Comparison of ENCODE assay signal across 9 mouse cellular contexts in the genomic region with DNA sequence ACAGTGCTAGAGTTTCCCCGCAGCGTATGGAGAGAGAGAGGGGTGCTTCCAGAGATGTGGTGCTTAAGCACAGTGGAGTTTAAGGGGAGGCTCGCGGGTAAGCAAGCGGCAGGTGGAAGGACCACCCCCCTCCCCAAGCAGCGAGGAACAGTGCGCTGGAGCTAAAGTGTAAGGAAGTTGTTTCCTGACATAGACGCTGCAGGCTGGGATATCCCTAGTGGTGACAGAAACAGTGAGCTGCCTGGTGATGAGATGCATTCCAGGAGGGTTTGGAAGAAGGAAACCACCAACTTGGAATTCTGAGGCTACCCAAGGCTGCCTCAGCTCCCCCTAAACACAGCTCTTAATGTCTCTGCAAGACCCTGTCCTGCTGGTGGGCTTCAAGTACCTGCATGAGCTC. TPM values are rescaled to one million over a fixed set of nuclear protein-coding genes. Genes with fewer than 3 reads are reported as not detected.
DNase-seq lines count a peak whose midpoint lies in the region; ATAC-seq and TF ChIP-seq lines count a peak whose summit lies in the region.
"Had no signal": no experiment of that assay in that cellular context is flagged by ENCODE, and none has a peak within 500 bp of the region (broad histone marks: within the 10 kb centered on the region; RNA-seq: fewer than 3 reads in every experiment).

No protein-coding gene starts in this region.

- TF ChIP-seq CTCF in heart, adult 2 months (IDR thresholded peaks at IDR 0.05) = no peak
- no peak for TF ChIP-seq CTCF in heart, postnatal 0 days (IDR thresholded peaks at IDR 0.05; ENCODE audit: low read depth)
- no peak for TF ChIP-seq CTCF in liver, postnatal 0 days (IDR thresholded peaks at IDR 0.05; ENCODE audit: low read depth)

- no peak overlapping the region for H3K27ac ChIP-seq in heart, adult 2 months
- H3K27ac ChIP-seq in heart, postnatal 0 days (ENCODE audit: low read depth) = no peak overlapping the region
- H3K27ac ChIP-seq in liver, postnatal 0 days (ENCODE audit: low read depth) = no peak overlapping the region

- peak overlapping the region; percentile 13; the same call in 1 of the 2 replicates for H3K4me3 ChIP-seq in heart, adult 2 months
- peak overlapping the region; percentile 20 for H3K4me3 ChIP-seq in heart, postnatal 0 days (ENCODE audit: low read depth, low read length)
- H3K4me3 ChIP-seq in liver, postnatal 0 days (ENCODE audit: low read depth, low read length) = no peak overlapping the region

- ATAC-seq in heart, postnatal 0 days (ENCODE audit: insufficient read depth, low read depth) = no peak
- no peak for ATAC-seq in liver, postnatal 0 days
- ATAC-seq in megakaryocyte-erythroid progenitor cell, adult 5-6 weeks (replicated peaks; ENCODE audit: low FRiP score, low TSS enrichment, poor library complexity, severe bottlenecking) = no peak
- no peak for ATAC-seq in activated CD4-positive, CD25-positive, alpha-beta regulatory T cell, adult 4 months

- peak overlapping the region; percentile 49 for H3K4me2 ChIP-seq in heart, postnatal 0 days (ENCODE audit: low read depth, low read length)
- peak overlapping the region; percentile 50 for H3K4me2 ChIP-seq in liver, postnatal 0 days (ENCODE audit: low read depth, low read length)

- TF ChIP-seq POLR2A in heart, adult 2 months (IDR thresholded peaks at IDR 0.05; ENCODE audit: insufficient read depth, low read depth, low read length) = no peak

- no peaks in the 10 kb centered on the region for H3K4me1 ChIP-seq in heart, adult 2 months (ENCODE audit: control insufficient read depth, insufficient read depth, low read length)
- H3K4me1 ChIP-seq in heart, postnatal 0 days (ENCODE audit: control insufficient read depth, insufficient read depth) = 0 out of 2 replicates have a peak, but pooled peaks cover 3% of the 10 kb centered on the region
- peaks cover 6% of the 10 kb centered on the region for H3K4me1 ChIP-seq in liver, postnatal 0 days (ENCODE audit: insufficient read depth)

- intact Hi-C loops in heart, adult 2 months (cut with DNase I) = no loop called here

- WGBS in heart, adult 2 months = 1% methylated on average over 8 of the region's 8 CpGs
- 1% methylated on average over 8 of the region's 8 CpGs for WGBS in heart, postnatal 0 days
- 3% methylated on average over 8 of the region's 8 CpGs for WGBS in liver, postnatal 0 days (ENCODE audit: insufficient replicate concordance)

- no peak for DNase-seq in heart, adult 2 months
- DNase-seq in heart, adult 18-20 months = no peak
- DNase-seq in Muller cell, postnatal 12 days (ENCODE audit: inconsistent ontology term) = peak; percentile 34
- no peak for DNase-seq in heart, postnatal 0 days (ENCODE audit: low spot score)
- no peak for DNase-seq in liver, postnatal 0 days
- no peak for DNase-seq in cerebellum, adult 9-10 months

- H3K36me3 ChIP-seq in heart, adult 2 months (ENCODE audit: control insufficient read depth, insufficient read depth, low read length) = no peaks in the 10 kb centered on the region
- H3K36me3 ChIP-seq in heart, postnatal 0 days (replicated peaks; ENCODE audit: control insufficient read depth, insufficient read depth, low read length) = no peaks in the 10 kb centered on the region
- H3K36me3 ChIP-seq in liver, postnatal 0 days (replicated peaks; ENCODE audit: insufficient read depth, low read length) = no peaks in the 10 kb centered on the region

- H3K9me3 ChIP-seq in heart, postnatal 0 days (replicated peaks; ENCODE audit: control insufficient read depth, low read length) = no peaks in the 10 kb centered on the region
- H3K9me3 ChIP-seq in liver, postnatal 0 days (ENCODE audit: low read length) = no peaks in the 10 kb centered on the region

- H3K9ac ChIP-seq in heart, adult 2 months (ENCODE audit: low read depth, low read length) = no peak overlapping the region
- no peak overlapping the region for H3K9ac ChIP-seq in heart, postnatal 0 days (replicated peaks; ENCODE audit: low read depth, low read length)
- H3K9ac ChIP-seq in liver, postnatal 0 days (replicated peaks) = no peak overlapping the region

- H3K79me2 ChIP-seq in heart, adult 2 months (replicated peaks; ENCODE audit: control insufficient read depth, insufficient read depth, low read length) = no peaks in the 10 kb centered on the region

- no peak for TF ChIP-seq EP300 in heart, adult 2 months (IDR thresholded peaks at IDR 0.05; ENCODE audit: insufficient read depth, low read depth, low read length)
- TF ChIP-seq EP300 in heart, postnatal 0 days (IDR thresholded peaks at IDR 0.05; ENCODE audit: low read depth) = no peak
- TF ChIP-seq EP300 in liver, postnatal 0 days (IDR thresholded peaks at IDR 0.05; ENCODE audit: low read depth) = no peak

- peaks cover 7% of the 10 kb centered on the region for H3K27me3 ChIP-seq in heart, adult 2 months (ENCODE audit: control insufficient read depth, insufficient read depth, low read length)
- peaks cover 38% of the 10 kb centered on the region for H3K27me3 ChIP-seq in heart, postnatal 0 days (ENCODE audit: control insufficient read depth, insufficient read depth, low read length)
- peaks cover 29% of the 10 kb centered on the region for H3K27me3 ChIP-seq in liver, postnatal 0 days (ENCODE audit: insufficient read depth, low read length)

RNA-seq across cellular contexts. Expression of a gene that starts 43.2 kb away (rescaled TPM):
- total RNA-seq in heart, adult 2 months (2021) = not detected
- 0.06 TPM in 1 of 2 replicates, not detected in the other for polyA plus RNA-seq in heart, adult 2 months (2012; rRNA removed)
- total RNA-seq in heart, adult 18-20 months (2021) = not detected
- 0.42 and 0.73 TPM in 2 replicates for total RNA-seq in heart, postnatal 0 days (2014; rRNA removed; ENCODE audit: low replicate concordance)
- not detected in 2 replicates for polyA plus RNA-seq in heart, postnatal 0 days (2015; fragmentation: Nextera tagmentation; extraction: Ambion mirVana)
- not detected in 2 replicates for polyA plus RNA-seq in liver, postnatal 0 days (2015; fragmentation: Nextera tagmentation; extraction: Ambion mirVana)
- total RNA-seq in megakaryocyte-erythroid progenitor cell, adult 5-6 weeks (2014; fragmentation: Nextera tagmentation) = not detected in 2 replicates
- not detected in 2 replicates for total RNA-seq in megakaryocyte-erythroid progenitor cell, adult 5-6 weeks (2017)
- not detected for polyA plus RNA-seq in activated CD4-positive, CD25-positive, alpha-beta regulatory T cell, adult 4 months (2017; shearing (Covaris generic))
- polyA plus RNA-seq: C2C12 had no signal

RNA-seq across cellular contexts. Expression of a gene that starts 53.4 kb away (rescaled TPM):
- total RNA-seq in heart, adult 2 months (2021) = 1 to 10 TPM; 4.1 to 4.7 TPM
- 15.0 and 21.4 TPM in 2 replicates for polyA plus RNA-seq in heart, adult 2 months (2012; rRNA removed)
- 10 to 100 TPM in 1 of 2 experiments, 1 to 10 TPM in 1; 3.1 to 18.9 TPM for total RNA-seq in heart, adult 18-20 months (2021)
- total RNA-seq in heart, postnatal 0 days (2014; rRNA removed; ENCODE audit: low replicate concordance) = not detected in 2 replicates
- polyA plus RNA-seq in heart, postnatal 0 days (2015; fragmentation: Nextera tagmentation; extraction: Ambion mirVana) = not detected in 2 replicates
- polyA plus RNA-seq in liver, postnatal 0 days (2015; fragmentation: Nextera tagmentation; extraction: Ambion mirVana) = not detected in 2 replicates
- total RNA-seq in megakaryocyte-erythroid progenitor cell, adult 5-6 weeks (2014; fragmentation: Nextera tagmentation) = not detected in 2 replicates
- not detected in 2 replicates for total RNA-seq in megakaryocyte-erythroid progenitor cell, adult 5-6 weeks (2017)
- polyA plus RNA-seq in activated CD4-positive, CD25-positive, alpha-beta regulatory T cell, adult 4 months (2017; shearing (Covaris generic)) = not detected

RNA-seq across cellular contexts. Expression of a gene that starts 54.8 kb away (rescaled TPM):
- not detected for total RNA-seq in heart, adult 2 months (2021)
- polyA plus RNA-seq in heart, adult 2 months (2012; rRNA removed) = not detected in 2 replicates
- total RNA-seq in heart, adult 18-20 months (2021) = not detected
- not detected in 2 replicates for total RNA-seq in heart, postnatal 0 days (2014; rRNA removed; ENCODE audit: low replicate concordance)
- not detected in 2 replicates for polyA plus RNA-seq in heart, postnatal 0 days (2015; fragmentation: Nextera tagmentation; extraction: Ambion mirVana)
- polyA plus RNA-seq in liver, postnatal 0 days (2015; fragmentation: Nextera tagmentation; extraction: Ambion mirVana) = not detected in 2 replicates
- total RNA-seq in megakaryocyte-erythroid progenitor cell, adult 5-6 weeks (2014; fragmentation: Nextera tagmentation) = not detected in 2 replicates
- total RNA-seq in megakaryocyte-erythroid progenitor cell, adult 5-6 weeks (2017) = not detected in 2 replicates
- polyA plus RNA-seq in activated CD4-positive, CD25-positive, alpha-beta regulatory T cell, adult 4 months (2017; shearing (Covaris generic)) = not detected
